Mouse (Mus musculus) midbrain, embryonic 13.5 days (tissue): ENCODE measurements at regions not wholly inside any gene's neighbourhood (a gene's known extent, or its start where the extent isn't known, plus 50 kb on each side); places are given as distances from the start of the nearest gene placed in this dataset.

Experiments used
- ATAC-seq: fragments of 200-750 bp; cut with Nextera tagmentation; 2 replicates; pipeline ENCODE4 v1.8.0; 2017; ENCODE audit warnings: mild to moderate bottlenecking, moderate TSS enrichment, moderate library complexity
- H3K27ac ChIP-seq: fragments of 300-500 bp; sonication (generic); 2 replicates; pipeline ENCODE4 v1.5.1; 2015; ENCODE audit warnings: inconsistent platforms, mild to moderate bottlenecking, moderate library complexity
- H3K27me3 ChIP-seq: fragments of 300-500 bp; sonication (generic); 2 replicates; pipeline ENCODE4 v1.6.1; 2015; ENCODE audit warnings: mild to moderate bottlenecking, inconsistent platforms
- H3K36me3 ChIP-seq: fragments of 300-500 bp; sonication (generic); 2 replicates; pipeline ENCODE4 v1.6.1; 2015; ENCODE audit warnings: mild to moderate bottlenecking, inconsistent platforms
- H3K4me1 ChIP-seq: fragments of 300-500 bp; sonication (generic); replicated peaks from 2 replicates; pipeline ENCODE4 v1.6.1; 2015; ENCODE audit warnings: inconsistent platforms
- H3K4me2 ChIP-seq: fragments of 300-500 bp; sonication (generic); replicated peaks from 2 replicates; pipeline ENCODE4 v1.6.1; 2015; ENCODE audit warnings: moderate library complexity, mild to moderate bottlenecking, inconsistent platforms
- H3K4me3 ChIP-seq: fragments of 300-500 bp; sonication (generic); replicated peaks from 2 replicates; pipeline ENCODE4 v1.5.1; 2015; ENCODE audit warnings: mild to moderate bottlenecking, inconsistent platforms
- H3K9ac ChIP-seq: fragments of 300-500 bp; sonication (generic); replicated peaks from 2 replicates; pipeline ENCODE4 v1.6.1; 2015; ENCODE audit warnings: mild to moderate bottlenecking, inconsistent platforms
- H3K9me3 ChIP-seq: fragments of 300-500 bp; sonication (generic); 2 replicates; pipeline ENCODE4 v1.6.1; 2016; ENCODE audit warnings: mild to moderate bottlenecking, inconsistent platforms
- WGBS: fragments of 180-500 bp; shearing (Covaris S2); methylation state at CpG from one replicate; pipeline ENCODE4 v1.1.7; 2015; 5-methylcytosine and 5-hydroxymethylcytosine counted together

DNA sequence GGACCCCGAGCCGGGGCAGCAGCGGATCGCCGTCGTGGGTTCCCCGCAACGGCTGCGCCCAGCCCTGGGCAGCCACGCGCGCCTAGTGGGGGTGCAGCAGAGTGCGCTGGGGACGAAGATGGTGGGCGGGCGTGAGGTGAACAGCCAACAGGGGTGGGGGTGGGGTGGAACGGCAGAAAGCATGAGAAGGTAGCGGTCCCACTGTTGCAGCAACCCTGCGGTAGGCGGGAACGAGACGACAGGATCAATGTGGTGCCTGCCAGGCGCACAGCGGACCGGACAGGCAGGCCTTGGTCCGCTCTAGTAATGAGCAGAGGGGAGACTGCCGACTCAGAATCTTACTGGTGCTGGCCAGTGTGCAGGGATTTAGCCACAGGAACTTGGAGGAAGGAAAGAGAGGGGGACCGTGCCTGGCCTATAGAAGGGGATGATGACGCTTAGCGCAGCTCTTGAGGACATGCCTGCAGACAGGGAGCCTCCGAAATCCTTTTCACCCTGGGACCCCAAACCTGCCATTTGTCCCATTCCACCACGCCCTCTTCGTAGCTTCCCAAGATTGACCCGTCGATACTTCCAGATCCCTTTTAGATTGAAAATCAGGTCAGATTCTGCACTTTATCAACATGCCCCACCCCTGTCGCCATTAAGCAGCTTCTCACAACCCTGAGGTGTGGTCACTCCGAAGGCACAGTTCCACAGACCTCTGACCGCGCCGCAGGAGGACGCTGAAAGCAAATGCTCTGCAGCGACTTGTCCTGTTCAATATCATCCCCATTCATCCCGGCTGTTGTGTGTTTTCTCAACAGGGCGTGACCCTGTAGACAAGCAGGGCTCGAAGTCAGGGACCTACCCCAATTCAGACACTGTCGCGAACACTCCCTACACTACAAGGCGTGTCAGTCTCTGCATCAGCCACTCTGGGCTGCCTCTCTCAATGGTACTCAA lies 177.4 kb upstream of the Topaz1 start:
- peaks cover 89% of the 10 kb centered on the region for H3K27me3 ChIP-seq
- no peak overlapping the region for H3K27ac ChIP-seq
- peak overlapping the region; percentile 48 for H3K4me3 ChIP-seq
- H3K4me1 ChIP-seq = peaks cover 37% of the 10 kb centered on the region
- WGBS = 1% methylated on average over 48 of the region's 48 CpGs
- ATAC-seq = peak; percentile 2; the same call in 1 of the 2 replicates
- peak overlapping the region; percentile 79 for H3K4me2 ChIP-seq
- H3K36me3 ChIP-seq = no peaks in the 10 kb centered on the region
- no peaks in the 10 kb centered on the region for H3K9me3 ChIP-seq
- H3K9ac ChIP-seq = peak overlapping the region; percentile 65; the same call in 1 of the 2 replicates

DNA sequence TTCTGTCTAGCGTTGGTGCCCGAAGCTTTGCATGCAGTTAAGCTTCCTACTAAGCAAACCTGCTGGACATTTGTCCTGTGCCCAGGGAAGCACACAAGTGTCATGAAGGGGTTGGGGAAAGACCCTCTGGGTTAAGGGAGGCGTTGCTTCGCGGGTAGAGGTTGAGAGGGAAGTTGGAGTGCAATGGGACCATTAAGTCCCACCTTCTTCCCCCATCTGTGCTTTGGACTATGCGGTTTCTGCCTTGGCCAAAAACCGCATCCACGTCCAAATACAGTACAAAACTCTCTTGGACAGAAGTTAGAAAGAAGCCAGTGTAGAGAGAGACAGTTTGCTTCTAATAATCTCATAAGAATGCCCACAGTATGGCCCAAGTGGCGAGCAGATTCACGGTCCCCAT lies 176.1 kb upstream of the Topaz1 start:
- Histone ChIP-seq H3K4me1 (peaks cover 37% of the 10 kb centered on the region), H3K9ac (no peak overlapping the region)
- no peak for ATAC-seq

DNA sequence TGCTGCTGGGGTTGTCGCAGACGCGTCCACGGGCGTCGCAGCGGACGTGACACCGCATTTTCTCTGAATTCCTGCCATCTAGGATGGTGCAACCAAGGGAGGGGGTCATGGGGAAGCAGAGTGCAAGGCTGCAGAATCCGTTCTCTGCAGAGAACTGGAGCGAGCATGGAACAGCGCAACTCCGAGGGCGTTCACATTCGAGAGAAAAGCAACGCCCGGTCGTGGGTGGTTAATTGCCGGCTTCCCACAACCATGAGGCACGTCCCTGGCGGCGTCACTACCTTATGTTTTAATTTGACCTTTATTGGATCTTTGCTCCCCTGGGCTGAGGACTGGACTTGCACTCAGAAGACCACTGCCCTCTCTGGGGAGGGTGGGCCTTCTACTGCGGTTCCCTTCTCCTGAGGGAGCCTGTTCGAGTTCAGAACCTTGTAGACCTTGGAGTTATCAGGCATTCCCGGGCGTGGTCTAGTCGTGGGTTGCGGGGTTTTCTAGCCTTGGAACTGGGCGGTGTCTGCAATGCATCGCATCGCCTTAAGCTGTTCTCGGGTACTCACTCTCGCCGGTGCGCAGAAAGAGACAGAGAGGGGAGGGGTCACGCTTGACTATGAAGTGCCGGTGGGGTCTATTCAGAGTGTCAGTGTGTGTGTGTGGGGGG lies 175.6 kb upstream of the Topaz1 start:
- Histone ChIP-seq H3K4me2 (peak overlapping the region; percentile 78), H3K9me3 (no peaks in the 10 kb centered on the region), H3K9ac (peak overlapping the region; percentile 66), H3K36me3 (no peaks in the 10 kb centered on the region), H3K4me3 (peak overlapping the region; percentile 58), H3K27ac (peak overlapping the region; percentile 74), H3K27me3 (peaks cover 96% of the 10 kb centered on the region), H3K4me1 (peaks cover 37% of the 10 kb centered on the region)
- WGBS = 1% methylated on average over 37 of the region's 37 CpGs
- ATAC-seq = peak; percentile 0; the same call in 1 of the 2 replicates

More for the DNA sequence above, 176.1 kb upstream of the Topaz1 start:
- Histone ChIP-seq H3K4me2 (peak overlapping the region; percentile 78), H3K27ac (no peak overlapping the region), H3K9me3 (no peaks in the 10 kb centered on the region), H3K4me3 (peak overlapping the region; percentile 58), H3K27me3 (peaks cover 94% of the 10 kb centered on the region), H3K36me3 (no peaks in the 10 kb centered on the region)
- 7% methylated on average over 10 of the region's 10 CpGs for WGBS

DNA sequence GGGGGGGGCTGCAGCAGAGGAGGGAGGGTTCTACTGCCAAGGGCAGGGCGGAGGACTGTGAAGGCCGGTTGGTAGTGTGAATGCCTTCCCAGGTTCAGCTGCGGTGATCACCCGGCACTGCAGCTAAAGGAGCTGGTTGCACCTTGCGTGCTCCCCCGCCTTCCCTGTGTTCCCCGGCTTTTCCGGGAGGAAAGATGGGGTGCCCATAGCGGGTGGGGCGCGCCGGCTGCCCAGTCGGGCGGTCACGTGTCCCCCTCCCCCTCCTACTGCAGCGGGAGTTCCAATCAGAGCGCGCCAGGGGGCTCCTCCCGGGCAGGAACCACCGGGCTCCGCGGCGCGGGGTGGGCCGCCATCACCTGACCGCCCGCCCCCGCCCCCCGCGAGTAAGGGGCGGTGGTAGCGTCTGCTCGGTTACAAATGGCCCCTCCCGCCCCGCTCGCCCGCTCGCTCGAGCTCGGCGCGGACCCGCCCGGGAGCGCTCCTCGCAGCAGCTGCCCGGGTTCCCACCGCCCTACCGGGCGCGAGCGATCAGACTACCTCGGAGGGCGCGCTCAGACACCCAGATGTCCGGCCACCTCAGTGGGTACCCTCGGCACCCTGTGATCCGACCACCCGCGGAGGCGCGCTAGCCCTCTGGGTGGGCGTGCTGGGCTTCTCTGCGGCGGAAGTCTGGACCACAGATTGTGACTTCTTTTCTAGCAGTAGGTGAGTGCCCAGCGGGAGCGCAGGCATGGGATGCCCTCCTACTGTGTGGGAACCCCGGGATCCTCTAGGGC lies 174.9 kb upstream of the Topaz1 start:
- WGBS = under 1% methylated on average over 61 of the region's 68 CpGs
- Histone ChIP-seq H3K4me2 (peak overlapping the region; percentile 78), H3K36me3 (no peaks in the 10 kb centered on the region), H3K27ac (peak overlapping the region; percentile 74), H3K4me3 (peak overlapping the region; percentile 58), H3K4me1 (peaks cover 37% of the 10 kb centered on the region), H3K27me3 (peaks cover 95% of the 10 kb centered on the region), H3K9ac (peak overlapping the region; percentile 66), H3K9me3 (no peaks in the 10 kb centered on the region)
- peak; percentile 90 for ATAC-seq

DNA sequence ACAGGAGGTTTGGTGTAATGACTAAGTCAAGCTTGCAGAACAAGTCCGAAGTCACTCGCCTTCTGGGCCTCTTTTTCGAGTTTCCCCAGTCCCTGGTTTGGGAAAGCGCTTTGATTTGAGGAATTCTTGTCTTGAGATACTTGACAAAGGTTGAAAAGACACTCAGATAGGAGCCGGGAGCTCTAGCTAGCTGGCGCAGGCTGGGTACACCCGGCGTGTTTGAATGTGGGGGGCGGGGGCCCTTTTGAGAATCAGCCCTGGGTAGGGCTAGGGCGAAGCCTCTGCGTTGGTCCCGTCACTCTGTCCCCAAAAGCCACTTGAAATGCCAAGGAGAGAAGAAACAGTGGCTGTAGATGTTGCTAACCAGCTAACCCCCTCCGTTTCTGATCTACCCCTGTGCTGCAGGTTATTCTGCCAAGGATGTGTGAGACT lies 174.3 kb upstream of the Topaz1 start:
- H3K27ac ChIP-seq = peak overlapping the region; percentile 72
- H3K27me3 ChIP-seq = peaks cover 93% of the 10 kb centered on the region
- H3K4me1 ChIP-seq = peaks cover 37% of the 10 kb centered on the region
- no peaks in the 10 kb centered on the region for H3K36me3 ChIP-seq
- H3K9me3 ChIP-seq = no peaks in the 10 kb centered on the region
- peak overlapping the region; percentile 78 for H3K4me2 ChIP-seq
- ATAC-seq = no peak
- H3K4me3 ChIP-seq = peak overlapping the region; percentile 58
- 1% methylated on average over 13 of the region's 13 CpGs for WGBS
- peak overlapping the region; percentile 66 for H3K9ac ChIP-seq

DNA sequence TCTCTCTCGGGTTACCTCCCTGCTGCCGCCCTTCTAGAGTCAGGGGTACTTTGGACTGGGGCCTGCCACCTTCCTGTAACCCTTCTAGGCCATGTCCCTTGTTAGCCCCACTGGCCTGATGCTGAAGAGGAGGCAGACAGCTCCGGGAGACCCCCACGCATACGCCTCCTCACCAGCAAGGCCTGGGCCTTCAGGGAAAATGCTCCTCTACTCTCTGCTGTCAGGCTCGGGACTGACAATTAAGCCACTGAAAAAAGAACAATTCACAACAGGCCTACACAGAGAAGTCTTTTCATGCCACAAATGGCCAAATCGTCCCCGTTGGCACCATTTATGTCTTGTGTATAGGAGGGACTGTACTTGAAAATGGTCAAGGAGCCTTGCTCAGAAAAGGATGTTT lies 161.9 kb upstream of the Topaz1 start:
- Histone ChIP-seq H3K27ac (no peak overlapping the region), H3K4me1 (0 out of 2 replicates have a peak, but pooled peaks cover 4% of the 10 kb centered on the region), H3K36me3 (no peaks in the 10 kb centered on the region), H3K4me3 (no peak overlapping the region), H3K9ac (no peak overlapping the region), H3K9me3 (no peaks in the 10 kb centered on the region), H3K27me3 (peaks cover 3% of the 10 kb centered on the region; the same call in 1 of the 2 replicates), H3K4me2 (no peak overlapping the region)
- no peak for ATAC-seq
- 76% methylated on average over 8 of the region's 8 CpGs for WGBS

DNA sequence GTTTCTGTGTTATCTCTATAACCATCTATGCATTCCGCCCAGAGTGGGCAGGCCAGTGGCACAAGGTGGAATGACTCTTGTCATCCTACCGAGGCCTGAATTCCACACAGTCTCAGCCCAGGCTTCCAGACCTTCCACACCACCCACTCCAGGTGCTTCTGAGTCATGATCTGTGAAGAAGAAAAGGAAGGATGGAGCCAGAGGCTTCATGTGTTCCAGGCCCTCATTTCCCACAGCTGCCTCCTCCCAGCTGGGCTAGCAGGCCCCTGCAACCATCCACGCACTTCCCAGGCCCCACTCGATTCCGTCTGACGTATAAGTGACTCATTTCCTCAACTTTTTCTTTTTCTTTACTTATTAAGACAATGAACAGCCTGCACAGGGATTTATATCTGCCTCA lies 160.7 kb upstream of the Topaz1 start:
- WGBS = 94% methylated on average over 6 of the region's 6 CpGs
- Histone ChIP-seq H3K36me3 (no peaks in the 10 kb centered on the region), H3K4me2 (no peak overlapping the region), H3K4me3 (no peak overlapping the region), H3K27ac (no peak overlapping the region), H3K9me3 (no peaks in the 10 kb centered on the region), H3K27me3 (peaks cover 4% of the 10 kb centered on the region; the same call in 1 of the 2 replicates), H3K9ac (no peak overlapping the region), H3K4me1 (0 out of 2 replicates have a peak, but pooled peaks cover 4% of the 10 kb centered on the region)
- no peak for ATAC-seq

DNA sequence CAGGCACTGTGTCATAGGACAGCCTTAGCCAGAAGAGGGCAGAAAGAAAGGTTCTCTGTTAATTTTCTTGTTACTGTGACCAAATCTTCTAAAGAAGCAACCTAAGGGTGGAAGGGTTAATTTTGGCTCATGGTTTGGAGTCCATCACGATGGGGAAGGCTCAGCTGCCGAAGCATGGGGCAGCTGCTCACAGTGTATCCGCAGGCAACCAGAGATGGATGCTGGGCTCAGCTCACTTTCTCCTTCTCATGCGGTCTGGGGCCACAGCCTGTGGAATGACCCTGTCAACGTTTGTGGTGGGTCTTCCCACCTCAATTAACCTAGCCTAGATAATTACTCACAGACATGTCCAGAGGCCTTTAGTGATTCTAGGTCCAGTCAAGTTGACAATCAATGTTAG lies 160.2 kb upstream of the Topaz1 start:
- H3K27me3 ChIP-seq = peaks cover 4% of the 10 kb centered on the region; the same call in 1 of the 2 replicates
- no peaks in the 10 kb centered on the region for H3K36me3 ChIP-seq
- H3K4me3 ChIP-seq = no peak overlapping the region
- H3K9ac ChIP-seq = no peak overlapping the region
- ATAC-seq = no peak
- 0 out of 2 replicates have a peak, but pooled peaks cover 6% of the 10 kb centered on the region for H3K4me1 ChIP-seq
- no peak overlapping the region for H3K27ac ChIP-seq
- no peak overlapping the region for H3K4me2 ChIP-seq
- no peaks in the 10 kb centered on the region for H3K9me3 ChIP-seq
- WGBS = 73% methylated on average over 5 of the region's 5 CpGs

DNA sequence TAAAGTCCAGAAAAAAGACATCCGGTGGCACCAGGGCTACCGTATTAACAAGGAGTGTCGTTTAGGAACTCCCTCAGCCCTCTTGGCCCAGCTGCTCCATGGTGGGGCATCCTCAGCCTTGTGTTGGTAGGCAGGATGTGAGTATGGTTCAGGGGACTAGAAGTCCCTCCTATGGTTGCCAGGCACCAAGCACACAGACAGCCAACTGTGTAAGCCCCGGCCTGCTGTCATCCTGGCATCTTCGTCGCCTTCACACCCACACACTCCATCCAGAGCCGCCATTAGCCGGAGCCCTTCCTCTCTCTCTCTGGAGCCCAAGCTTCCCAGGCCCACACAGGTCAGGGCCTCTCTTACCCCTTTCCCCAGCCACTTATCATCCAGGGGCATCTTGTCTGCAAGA lies 158.9 kb upstream of the Topaz1 start:
- peaks cover 7% of the 10 kb centered on the region for H3K27me3 ChIP-seq
- no peak overlapping the region for H3K4me3 ChIP-seq
- no peaks in the 10 kb centered on the region for H3K36me3 ChIP-seq
- no peak overlapping the region for H3K4me2 ChIP-seq
- 90% methylated on average over 8 of the region's 8 CpGs for WGBS
- H3K27ac ChIP-seq = no peak overlapping the region
- no peak for ATAC-seq
- no peaks in the 10 kb centered on the region for H3K9me3 ChIP-seq
- no peak overlapping the region for H3K9ac ChIP-seq
- peaks cover 18% of the 10 kb centered on the region for H3K4me1 ChIP-seq

DNA sequence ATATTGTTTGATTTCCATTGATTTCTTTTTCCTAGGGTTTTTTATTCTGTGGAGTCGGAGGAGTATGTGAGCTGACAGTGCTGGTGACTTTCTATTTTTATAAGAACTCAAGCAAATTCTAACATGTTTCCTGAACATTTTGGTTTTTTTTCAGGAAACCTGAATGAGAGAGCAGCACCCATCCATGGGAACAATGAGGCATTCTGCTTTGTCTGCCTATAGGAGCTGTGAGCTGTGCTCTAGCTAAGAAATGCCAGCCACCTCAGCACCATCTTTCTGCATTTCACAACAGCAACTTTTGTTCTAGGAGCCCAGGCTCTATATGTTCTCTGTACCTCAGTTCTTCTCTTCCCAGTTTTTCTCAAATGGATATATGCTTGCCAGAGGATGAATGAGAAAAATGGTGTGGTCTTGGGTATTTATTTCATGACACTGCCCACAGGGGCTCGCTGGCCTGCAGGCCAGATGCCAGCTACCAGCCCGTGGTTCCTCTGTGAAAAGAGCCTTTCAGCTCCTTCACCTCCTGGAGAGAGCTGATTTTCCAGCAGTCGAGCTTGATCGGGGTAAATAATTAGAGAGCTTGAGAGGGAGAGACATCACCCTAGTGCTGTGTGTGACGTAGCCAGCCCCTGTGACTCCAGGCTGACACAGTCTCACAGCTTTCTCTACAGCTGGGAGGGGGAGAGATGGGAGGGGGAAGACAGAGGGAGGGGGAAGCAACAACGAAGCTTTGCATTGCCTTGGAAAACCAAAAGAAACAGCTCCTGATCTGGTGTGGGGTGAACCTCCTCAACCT lies 154.1 kb upstream of the Topaz1 start:
- Histone ChIP-seq H3K4me3 (no peak overlapping the region), H3K27me3 (peaks cover 11% of the 10 kb centered on the region), H3K9me3 (no peaks in the 10 kb centered on the region), H3K4me1 (peaks cover 50% of the 10 kb centered on the region), H3K27ac (peak overlapping the region; percentile 68), H3K9ac (no peak overlapping the region; the same call in 1 of the 2 replicates), H3K36me3 (no peaks in the 10 kb centered on the region), H3K4me2 (peak overlapping the region; percentile 15)
- 14% methylated on average over 7 of the region's 7 CpGs for WGBS
- peak; percentile 86 for ATAC-seq
